Mouse (Mus musculus) midbrain, postnatal 0 days (tissue): ENCODE measurements at regions not wholly inside any gene's neighbourhood (a gene's known extent, or its start where the extent isn't known, plus 50 kb on each side); places are given as distances from the start of the nearest gene placed in this dataset.

Experiments
- ATAC-seq: fragments of 200-750 bp; cut with Nextera tagmentation; 2 replicates; pipeline ENCODE4 v1.8.0; 2017; ENCODE audit warnings: moderate number of reproducible peaks, mild to moderate bottlenecking, moderate TSS enrichment, moderate library complexity; ENCODE audit not compliant: low FRiP score
- DNase-seq: peaks from one replicate; pipeline ENCODE4 v3.0.0-alpha.2; 2015; ENCODE audit warnings: low spot score
- H3K27ac ChIP-seq: fragments of 300-500 bp; sonication (generic); 2 replicates; pipeline ENCODE4 v1.5.1; 2014; ENCODE audit warnings: low read depth, mild to moderate bottlenecking, low read length, mixed read lengths
- H3K27me3 ChIP-seq: fragments of 300-500 bp; sonication (generic); 2 replicates; pipeline ENCODE4 v1.6.1; 2014; ENCODE audit warnings: low read length, control low read depth, mixed read lengths; ENCODE audit not compliant: insufficient read depth
- H3K36me3 ChIP-seq: fragments of 300-500 bp; sonication (generic); 2 replicates; pipeline ENCODE4 v1.6.1; 2014; ENCODE audit warnings: low read length, control low read depth, mixed read lengths; ENCODE audit not compliant: insufficient read depth
- H3K4me1 ChIP-seq: fragments of 300-500 bp; sonication (generic); 2 replicates; pipeline ENCODE4 v1.6.1; 2014; ENCODE audit warnings: mild to moderate bottlenecking, control low read depth, antibody characterized with exemption, low read length, mixed read lengths; ENCODE audit not compliant: insufficient read depth
- H3K4me2 ChIP-seq: fragments of 300-500 bp; sonication (generic); 2 replicates; pipeline ENCODE4 v1.6.1; 2014; ENCODE audit warnings: low read depth, mild to moderate bottlenecking, low read length, mixed read lengths; ENCODE audit not compliant: poor library complexity, severe bottlenecking
- H3K4me3 ChIP-seq: fragments of 300-500 bp; sonication (generic); 2 replicates; pipeline ENCODE4 v1.5.1; 2014; ENCODE audit warnings: low read depth, mild to moderate bottlenecking, low read length, moderate library complexity
- H3K9ac ChIP-seq: fragments of 300-500 bp; sonication (generic); replicated peaks from 2 replicates; pipeline ENCODE4 v1.6.1; 2014; ENCODE audit warnings: mild to moderate bottlenecking, low read length, moderate library complexity, mixed read lengths; ENCODE audit not compliant: poor library complexity, severe bottlenecking
- H3K9me3 ChIP-seq: fragments of 300-500 bp; sonication (generic); 2 replicates; pipeline ENCODE4 v1.6.1; 2016; ENCODE audit warnings: low read length, control low read depth
- CTCF ChIP-seq: IDR thresholded peaks from 2 replicates; pipeline ENCODE4 v1.5.1; 2016; ENCODE audit warnings: antibody characterized with exemption, mild to moderate bottlenecking
- WGBS: fragments of 180-500 bp; shearing (Covaris S2); extraction: QIAGEN DNeasy Blood & Tissue Kit; methylation state at CpG from one replicate; pipeline ENCODE4 v1.1.7; 2014; 5-methylcytosine and 5-hydroxymethylcytosine counted together

DNA sequence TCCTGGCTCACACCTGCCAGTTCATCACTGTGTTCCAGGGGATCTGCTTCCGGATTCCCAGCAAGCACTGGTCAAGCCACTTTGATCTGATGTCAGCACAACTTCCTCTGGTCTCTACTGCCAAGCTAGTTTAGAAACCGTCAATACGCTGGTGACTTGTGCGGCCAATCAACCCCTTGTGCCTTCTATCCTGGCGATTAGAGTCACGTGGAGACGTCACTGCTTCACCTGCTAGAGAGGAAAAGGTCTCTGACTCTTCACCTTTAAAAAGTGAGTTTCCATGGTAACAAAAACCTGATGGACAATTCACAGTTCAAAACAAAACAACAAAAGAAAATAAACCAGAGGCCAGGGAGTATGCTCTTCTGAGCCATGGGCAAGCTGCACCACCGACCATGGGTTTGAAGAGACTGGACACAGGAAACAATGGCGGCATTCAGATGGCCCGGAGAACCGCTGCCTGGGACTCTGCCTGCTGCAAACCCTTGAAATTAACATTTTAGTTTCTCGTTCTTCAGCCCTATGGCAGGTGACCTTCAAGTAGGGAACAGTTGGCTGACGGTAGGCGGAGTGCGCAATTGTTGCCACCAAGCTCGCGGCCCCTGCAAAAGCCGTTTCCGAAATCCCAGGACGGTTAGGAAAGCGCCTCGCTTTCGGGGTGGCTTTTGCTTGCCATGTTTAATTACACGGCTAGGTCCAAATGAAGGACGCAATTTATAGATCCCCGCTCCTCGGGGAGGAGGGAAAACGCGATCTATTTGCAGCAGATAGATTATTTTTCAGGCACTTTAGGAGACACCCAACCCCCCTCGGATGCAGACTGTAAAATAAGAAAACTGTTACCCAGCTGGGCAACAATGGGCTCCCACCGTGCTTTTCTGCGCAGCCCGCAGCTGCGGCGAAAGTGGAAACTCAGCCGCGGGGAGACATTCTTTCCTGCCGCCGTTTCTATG, 82.6 kb downstream of the Sox1 start:
- H3K9me3 ChIP-seq = no peaks in the 10 kb centered on the region
- peak overlapping the region; percentile 9; the same call in 1 of the 2 replicates for H3K9ac ChIP-seq
- peak overlapping the region; percentile 36 for H3K4me3 ChIP-seq
- peak; percentile 47 for DNase-seq
- 7% methylated on average over 39 of the region's 39 CpGs for WGBS
- no peaks in the 10 kb centered on the region for H3K36me3 ChIP-seq
- H3K27me3 ChIP-seq = no peaks in the 10 kb centered on the region
- peak overlapping the region; percentile 62 for H3K4me2 ChIP-seq
- TF ChIP-seq CTCF = 0 out of 2 replicates have a peak, but pooled peaks have one; percentile 0
- H3K4me1 ChIP-seq = 0 out of 2 replicates have a peak, but pooled peaks cover 4% of the 10 kb centered on the region
- H3K27ac ChIP-seq = no peak overlapping the region
- ATAC-seq = 0 out of 2 replicates have a peak, but pooled peaks have one; percentile 23

DNA sequence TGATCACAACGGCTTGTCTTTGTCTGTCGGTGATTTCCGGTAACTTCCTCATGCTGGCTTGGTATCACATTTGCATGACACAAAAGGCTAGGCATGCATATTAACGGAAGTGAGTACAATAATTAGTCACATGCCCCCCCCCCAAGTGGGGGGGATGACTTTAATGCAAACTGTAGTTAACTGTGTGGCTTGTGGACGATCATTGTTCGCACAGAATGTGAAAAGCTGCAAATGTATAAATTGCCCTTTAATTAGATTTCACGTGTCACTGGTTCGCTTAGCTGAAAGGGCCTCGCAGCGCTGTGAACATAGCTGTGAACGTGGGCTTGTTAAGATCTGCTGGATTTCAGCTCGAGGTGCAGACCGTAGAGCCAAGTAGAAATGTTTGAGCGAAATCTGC, 86.8 kb downstream of the Sox1 start:
- Histone ChIP-seq H3K36me3 (no peaks in the 10 kb centered on the region), H3K27me3 (no peaks in the 10 kb centered on the region; the same call in 1 of the 2 replicates), H3K4me1 (0 out of 2 replicates have a peak, but pooled peaks cover 4% of the 10 kb centered on the region), H3K4me3 (no peak overlapping the region), H3K4me2 (no peak overlapping the region), H3K27ac (no peak overlapping the region), H3K9me3 (no peaks in the 10 kb centered on the region), H3K9ac (no peak overlapping the region)
- WGBS = 35% methylated on average over 14 of the region's 14 CpGs
- ATAC-seq (no peak), DNase-seq (peak; percentile 70)
- no peak for TF ChIP-seq CTCF

DNA sequence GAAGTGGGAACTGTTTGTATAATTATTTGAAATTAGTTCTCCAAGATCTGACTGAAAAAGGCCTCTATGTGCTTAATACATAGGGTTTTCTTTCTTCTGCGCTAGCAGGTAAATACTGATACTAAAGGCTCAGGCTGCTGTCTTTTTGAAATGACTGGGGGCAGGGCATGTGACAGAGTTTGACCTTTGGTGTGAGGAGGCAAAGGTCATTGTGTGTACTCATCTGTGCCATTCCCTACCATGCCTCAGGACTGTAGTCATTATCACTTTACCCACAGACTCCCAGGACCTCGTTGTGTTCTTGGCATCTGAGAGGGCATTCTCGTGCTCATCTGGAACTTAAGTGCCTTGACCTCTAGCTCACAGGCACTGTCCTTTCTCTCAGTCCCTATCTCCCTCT, 88.5 kb downstream of the Sox1 start:
- Histone ChIP-seq H3K4me1 (no peaks in the 10 kb centered on the region), H3K9me3 (no peaks in the 10 kb centered on the region), H3K9ac (no peak overlapping the region), H3K4me2 (no peak overlapping the region), H3K4me3 (no peak overlapping the region), H3K27ac (no peak overlapping the region), H3K36me3 (no peaks in the 10 kb centered on the region), H3K27me3 (no peaks in the 10 kb centered on the region; the same call in 1 of the 2 replicates)
- ATAC-seq (no peak), DNase-seq (no peak)
- no peak for TF ChIP-seq CTCF
- WGBS = 89% methylated on average over 3 of the region's 3 CpGs

DNA sequence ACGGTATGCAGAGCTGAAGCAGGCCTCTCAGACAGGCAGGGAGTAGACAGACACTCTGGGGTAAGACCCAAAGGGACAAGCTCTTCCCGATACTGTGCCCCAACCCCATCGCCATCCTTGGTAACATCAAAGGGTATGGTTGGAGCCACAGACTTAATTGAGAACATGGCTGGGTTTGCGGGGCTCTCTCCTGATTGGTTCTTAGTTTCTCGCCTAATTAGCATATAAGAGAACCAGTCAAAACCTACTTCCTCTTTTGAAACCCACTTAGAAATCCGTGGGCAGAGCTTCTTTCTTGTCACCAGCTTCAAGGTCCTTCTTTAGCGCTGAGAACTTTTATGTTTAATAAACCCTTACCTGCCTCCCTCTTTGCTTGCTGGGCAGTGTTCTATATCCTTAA, 87.5 kb upstream of the Spaca7 start:
- no peak overlapping the region for H3K4me2 ChIP-seq
- TF ChIP-seq CTCF = no peak
- H3K9me3 ChIP-seq = no peaks in the 10 kb centered on the region
- H3K4me3 ChIP-seq = no peak overlapping the region
- H3K36me3 ChIP-seq = no peaks in the 10 kb centered on the region
- no peaks in the 10 kb centered on the region for H3K4me1 ChIP-seq
- 75% methylated on average over 7 of the region's 7 CpGs for WGBS
- no peak overlapping the region for H3K9ac ChIP-seq
- H3K27ac ChIP-seq = no peak overlapping the region
- DNase-seq (no peak), ATAC-seq (no peak)
- H3K27me3 ChIP-seq = no peaks in the 10 kb centered on the region; the same call in 1 of the 2 replicates

DNA sequence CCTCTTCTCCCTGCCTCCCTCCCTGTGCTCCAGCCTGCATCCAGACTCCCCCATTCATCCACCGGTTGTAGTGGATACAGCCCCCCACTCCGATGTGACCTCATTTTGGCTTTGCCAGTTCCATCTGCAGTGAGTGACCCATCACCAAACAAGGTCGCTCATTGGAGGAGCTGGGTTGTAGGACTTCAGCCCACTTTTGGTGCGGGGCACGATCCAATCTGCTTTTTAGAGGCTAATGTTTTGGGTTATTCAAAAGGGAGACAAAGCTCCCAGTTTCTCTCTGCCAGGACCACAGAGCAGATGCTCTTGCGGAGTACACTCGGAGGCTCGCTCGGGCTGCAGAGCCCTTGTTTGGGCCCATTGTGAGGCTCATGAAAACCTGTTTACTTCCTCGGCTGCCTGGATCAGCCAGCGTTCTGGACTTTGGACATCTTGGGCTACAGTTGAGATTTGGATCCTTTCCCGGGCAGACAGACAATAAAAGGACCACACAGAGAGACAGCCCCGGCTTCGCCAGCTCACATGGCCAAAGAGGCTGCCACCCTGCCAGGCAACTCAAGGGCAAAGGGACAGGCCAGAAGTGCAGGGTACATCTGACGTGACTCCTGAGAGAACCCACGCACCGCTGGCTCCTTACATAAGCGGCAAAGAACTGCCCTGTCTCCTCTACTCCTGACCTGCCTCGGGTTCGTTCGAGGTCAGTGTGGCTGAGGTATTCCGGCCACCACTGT, 86.3 kb upstream of the Spaca7 start:
- Histone ChIP-seq H3K9me3 (no peaks in the 10 kb centered on the region), H3K27ac (0 out of 2 replicates have a peak overlapping the region, but pooled peaks have one; percentile 43), H3K4me2 (no peak overlapping the region), H3K27me3 (no peaks in the 10 kb centered on the region; the same call in 1 of the 2 replicates), H3K36me3 (no peaks in the 10 kb centered on the region), H3K4me3 (no peak overlapping the region), H3K4me1 (no peaks in the 10 kb centered on the region), H3K9ac (no peak overlapping the region)
- no peak for TF ChIP-seq CTCF
- peak; percentile 91 for DNase-seq
- 46% methylated on average over 22 of the region's 22 CpGs for WGBS
- peak; percentile 89 for ATAC-seq
